Mouse (Mus musculus) E14TG2a.4 (cell line): ENCODE measurements around the gene Hmgcs2.

Experiments
- CTCF ChIP-seq: conservative IDR thresholded peaks from 2 replicates; pipeline ENCODE4 v1.5.1; 2014; ENCODE audit warnings: low read length
- POU5F1 ChIP-seq: IDR thresholded peaks from 2 replicates; pipeline ENCODE4 v1.6.1; 2014; ENCODE audit warnings: low read length, borderline replicate concordance

DNA sequence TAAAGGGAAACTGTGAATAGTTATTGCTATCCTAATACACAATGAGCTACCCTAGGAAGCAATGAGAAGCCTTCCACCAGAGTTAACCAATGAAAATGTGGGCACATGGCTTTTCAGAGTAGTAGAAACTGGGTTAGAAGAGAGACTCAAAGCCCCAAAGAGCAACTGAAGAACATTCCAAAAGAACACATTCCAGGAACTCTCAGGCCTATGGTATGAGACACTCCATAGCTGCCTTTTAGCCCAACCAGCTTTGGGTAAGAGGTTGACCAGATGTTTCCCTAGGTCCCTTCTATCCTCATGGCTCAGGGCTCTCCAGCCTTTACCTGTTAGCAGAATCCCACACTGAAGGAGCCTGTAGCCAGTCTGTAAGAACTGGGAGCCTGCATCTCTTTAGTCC is 46.7 kb upstream of the Hmgcs2 start:
- no peak for TF ChIP-seq CTCF
- no peak for TF ChIP-seq POU5F1
